Mouse (Mus musculus) lung, embryonic 16.5 days (tissue): ENCODE measurements at regions not wholly inside any gene's neighbourhood (a gene's known extent, or its start where the extent isn't known, plus 50 kb on each side); places are given as distances from the start of the nearest gene placed in this dataset.

ENCODE experiments used
- ATAC-seq: fragments of 200-750 bp; cut with Nextera tagmentation; 2 replicates; pipeline ENCODE4 v1.8.0; 2017; ENCODE audit warnings: low read depth, mild to moderate bottlenecking, moderate library complexity
- H3K27ac ChIP-seq: fragments of 300-500 bp; sonication (generic); 2 replicates; pipeline ENCODE4 v1.5.1; 2014; ENCODE audit warnings: mild to moderate bottlenecking, control low read depth, low read length
- H3K27me3 ChIP-seq: fragments of 300-500 bp; sonication (generic); 2 replicates; pipeline ENCODE4 v1.6.1; 2014; ENCODE audit warnings: low read depth, low read length, mixed read lengths; ENCODE audit not compliant: control insufficient read depth, insufficient read depth
- H3K36me3 ChIP-seq: fragments of 300-500 bp; sonication (generic); 2 replicates; pipeline ENCODE4 v1.6.1; 2014; ENCODE audit warnings: low read length; ENCODE audit not compliant: control insufficient read depth, insufficient read depth
- H3K4me1 ChIP-seq: fragments of 300-500 bp; sonication (generic); replicated peaks from 2 replicates; pipeline ENCODE4 v1.6.1; 2014; ENCODE audit warnings: low read length, mixed read lengths; ENCODE audit not compliant: control insufficient read depth, insufficient read depth
- H3K4me2 ChIP-seq: fragments of 300-500 bp; sonication (generic); 2 replicates; pipeline ENCODE4 v1.6.1; 2014; ENCODE audit warnings: low read depth, low read length, control low read depth
- H3K4me3 ChIP-seq: fragments of 300-500 bp; sonication (generic); 2 replicates; pipeline ENCODE4 v1.5.1; 2014; ENCODE audit warnings: mild to moderate bottlenecking, low read length, control low read depth
- H3K9ac ChIP-seq: fragments of 300-500 bp; sonication (generic); 2 replicates; pipeline ENCODE4 v1.6.1; 2014; ENCODE audit warnings: low read length, control low read depth
- H3K9me3 ChIP-seq: fragments of 300-500 bp; sonication (generic); 2 replicates; pipeline ENCODE4 v1.6.1; 2016; ENCODE audit warnings: low read length; ENCODE audit not compliant: control insufficient read depth
- WGBS: fragments of 180-500 bp; shearing (Covaris S2); extraction: QIAGEN DNeasy Blood & Tissue Kit; methylation state at CpG from one replicate; pipeline ENCODE4 v1.1.7; 2014; 5-methylcytosine and 5-hydroxymethylcytosine counted together

GRCm38 (mm10) chr7:78079708-78080107 is 658.1 kb downstream of the Ntrk3 start:
- ATAC-seq = no peak
- H3K4me2 ChIP-seq = no peak overlapping the region
- no peak overlapping the region for H3K4me3 ChIP-seq
- H3K9me3 ChIP-seq = no peaks in the 10 kb centered on the region
- no peaks in the 10 kb centered on the region for H3K36me3 ChIP-seq
- no peak overlapping the region for H3K27ac ChIP-seq
- WGBS = 35% methylated on average over 1 of the region's 1 CpGs
- no peaks in the 10 kb centered on the region for H3K4me1 ChIP-seq
- no peaks in the 10 kb centered on the region for H3K27me3 ChIP-seq
- H3K9ac ChIP-seq = no peak overlapping the region

- Histone ChIP-seq H3K4me3 (no peak overlapping the region), H3K27ac (no peak overlapping the region), H3K9me3 (no peaks in the 10 kb centered on the region), H3K9ac (no peak overlapping the region), H3K36me3 (no peaks in the 10 kb centered on the region), H3K4me1 (no peaks in the 10 kb centered on the region), H3K27me3 (no peaks in the 10 kb centered on the region), H3K4me2 (no peak overlapping the region)
- WGBS = 67% methylated on average over 7 of the region's 7 CpGs
- no peak for ATAC-seq
These were observed 666.7 kb downstream of the Ntrk3 start for GRCm38 (mm10) chr7:78071131-78071530.

- Histone ChIP-seq H3K27me3 (no peaks in the 10 kb centered on the region), H3K9me3 (no peaks in the 10 kb centered on the region), H3K27ac (no peak overlapping the region), H3K36me3 (no peaks in the 10 kb centered on the region), H3K4me1 (no peaks in the 10 kb centered on the region), H3K4me2 (no peak overlapping the region), H3K4me3 (no peak overlapping the region), H3K9ac (no peak overlapping the region)
- ATAC-seq = no peak
- WGBS = 46% methylated on average over 1 of the region's 1 CpGs
These were observed 676.2 kb downstream of the Ntrk3 start for GRCm38 (mm10) chr7:78061631-78062030.

- whole genome bisulfite sequencing = 52% methylated on average over 3 of the region's 3 CpGs
- H3K4me1 ChIP-seq = no peaks in the 10 kb centered on the region
- H3K27me3 ChIP-seq = no peaks in the 10 kb centered on the region
- no peak overlapping the region for H3K4me3 ChIP-seq
- H3K36me3 ChIP-seq = no peaks in the 10 kb centered on the region
- ATAC-seq = no peak
- no peak overlapping the region for H3K4me2 ChIP-seq
- no peak overlapping the region for H3K27ac ChIP-seq
- no peaks in the 10 kb centered on the region for H3K9me3 ChIP-seq
- H3K9ac ChIP-seq = no peak overlapping the region
These were observed 688.2 kb downstream of the Ntrk3 start for GRCm38 (mm10) chr7:78049606-78050005.

GRCm38 (mm10) chr7:78045456-78045855 is 692.4 kb downstream of the Ntrk3 start:
- ATAC-seq = no peak
- Histone ChIP-seq H3K4me3 (no peak overlapping the region), H3K36me3 (no peaks in the 10 kb centered on the region), H3K27ac (no peak overlapping the region), H3K9me3 (no peaks in the 10 kb centered on the region), H3K9ac (no peak overlapping the region), H3K27me3 (no peaks in the 10 kb centered on the region), H3K4me2 (no peak overlapping the region), H3K4me1 (no peaks in the 10 kb centered on the region)
- 52% methylated on average over 5 of the region's 5 CpGs for WGBS

- no peaks in the 10 kb centered on the region for H3K36me3 ChIP-seq
- ATAC-seq = no peak
- no peak overlapping the region for H3K27ac ChIP-seq
- no peak overlapping the region for H3K9ac ChIP-seq
- H3K4me3 ChIP-seq = no peak overlapping the region
- no peaks in the 10 kb centered on the region for H3K4me1 ChIP-seq
- 47% methylated on average over 2 of the region's 2 CpGs for WGBS
- no peaks in the 10 kb centered on the region for H3K9me3 ChIP-seq
- no peaks in the 10 kb centered on the region for H3K27me3 ChIP-seq
- no peak overlapping the region for H3K4me2 ChIP-seq
These were observed 706.8 kb downstream of the Ntrk3 start for GRCm38 (mm10) chr7:78031032-78031431.

GRCm38 (mm10) chr7:78026992-78027615 is 710.7 kb downstream of the Ntrk3 start:
- Histone ChIP-seq H3K27me3 (no peaks in the 10 kb centered on the region), H3K9ac (no peak overlapping the region), H3K4me1 (no peaks in the 10 kb centered on the region), H3K4me2 (no peak overlapping the region), H3K9me3 (no peaks in the 10 kb centered on the region), H3K27ac (no peak overlapping the region), H3K36me3 (no peaks in the 10 kb centered on the region), H3K4me3 (no peak overlapping the region)
- ATAC-seq = no peak
- WGBS = 51% methylated on average over 4 of the region's 4 CpGs

GRCm38 (mm10) chr7:78023591-78023990 is 714.2 kb downstream of the Ntrk3 start:
- Histone ChIP-seq H3K4me3 (no peak overlapping the region), H3K4me1 (no peaks in the 10 kb centered on the region), H3K27me3 (no peaks in the 10 kb centered on the region), H3K27ac (no peak overlapping the region), H3K4me2 (no peak overlapping the region), H3K36me3 (no peaks in the 10 kb centered on the region), H3K9me3 (no peaks in the 10 kb centered on the region), H3K9ac (no peak overlapping the region)
- WGBS = 98% methylated on average over 1 of the region's 1 CpGs
- no peak for ATAC-seq

- Histone ChIP-seq H3K4me3 (no peak overlapping the region), H3K27ac (no peak overlapping the region), H3K4me2 (no peak overlapping the region), H3K4me1 (no peaks in the 10 kb centered on the region), H3K9ac (no peak overlapping the region), H3K36me3 (no peaks in the 10 kb centered on the region), H3K9me3 (no peaks in the 10 kb centered on the region), H3K27me3 (no peaks in the 10 kb centered on the region)
- no peak for ATAC-seq
- 68% methylated on average over 3 of the region's 3 CpGs for WGBS
These were observed 714.7 kb downstream of the Ntrk3 start for GRCm38 (mm10) chr7:78023075-78023474.

- Histone ChIP-seq H3K9me3 (no peaks in the 10 kb centered on the region), H3K27me3 (no peaks in the 10 kb centered on the region), H3K4me3 (no peak overlapping the region), H3K4me1 (no peaks in the 10 kb centered on the region), H3K36me3 (no peaks in the 10 kb centered on the region), H3K9ac (no peak overlapping the region), H3K4me2 (no peak overlapping the region), H3K27ac (no peak overlapping the region)
- WGBS = 48% methylated on average over 6 of the region's 6 CpGs
- ATAC-seq = no peak
These were observed 724.2 kb downstream of the Ntrk3 start for GRCm38 (mm10) chr7:78013631-78014030.
